Comparison of ENCODE assay signal across 8 mouse cellular contexts in the genomic region with DNA sequence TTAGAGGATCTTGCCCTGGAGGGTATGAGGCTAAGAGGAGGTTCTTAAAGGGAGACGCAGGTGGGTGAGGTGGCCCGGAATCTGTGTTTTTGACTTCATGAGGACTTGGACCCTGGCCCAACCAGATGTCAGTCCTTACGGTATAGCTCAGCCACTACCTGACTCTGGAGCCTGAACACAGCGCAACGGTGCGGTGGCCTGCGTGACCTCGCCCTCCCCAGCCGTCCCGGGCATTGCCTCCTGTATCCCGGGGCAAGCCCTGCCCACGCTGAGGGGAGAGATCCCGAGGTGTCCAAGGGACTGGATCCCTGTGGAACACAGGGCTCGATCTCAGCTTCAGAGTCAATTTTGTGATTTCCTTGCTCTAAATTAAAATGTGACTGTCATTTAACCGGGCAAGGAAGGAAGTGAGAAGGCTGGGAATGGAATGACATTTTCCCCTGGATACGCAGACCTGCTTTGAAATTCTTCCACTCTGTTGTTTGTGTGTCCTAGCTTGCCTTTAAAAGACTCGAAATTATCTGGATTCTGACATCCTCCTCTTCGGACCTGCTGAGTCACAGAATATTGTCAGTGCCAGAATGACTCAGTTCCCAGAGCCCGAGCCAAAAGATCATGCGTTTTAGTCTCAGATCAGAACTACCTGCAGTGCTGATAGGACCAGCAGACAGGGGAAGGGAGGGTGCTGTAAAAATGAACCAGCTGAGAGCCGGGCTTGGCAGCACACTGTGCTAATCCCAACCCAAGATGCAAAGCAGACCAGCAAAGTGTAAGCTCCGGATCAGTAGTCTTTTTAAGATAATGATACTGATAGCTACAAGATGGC. TPM values are rescaled to one million over a fixed set of nuclear protein-coding genes. Genes with fewer than 3 reads are reported as not detected.
DNase-seq lines count a peak whose midpoint lies in the region; ATAC-seq lines count a peak whose summit lies in the region.

No protein-coding gene starts in this region.

- H3K4me3 ChIP-seq in embryonic facial prominence, embryonic 11.5 days (ENCODE audit: low read depth, low read length), result peak overlapping the region; percentile 92
- peak overlapping the region; percentile 88 for H3K4me3 ChIP-seq in lung, embryonic 15.5 days

- no peaks in the 10 kb centered on the region for H3K36me3 ChIP-seq in embryonic facial prominence, embryonic 11.5 days (replicated peaks; ENCODE audit: control insufficient read depth, insufficient read depth, low read depth, low read length)
- 0 out of 2 replicates have a peak, but pooled peaks cover 2% of the 10 kb centered on the region for H3K36me3 ChIP-seq in lung, embryonic 15.5 days
- H3K36me3 ChIP-seq in splenic B cell, adult 2 months (ENCODE audit: control insufficient read depth, insufficient read depth, low read length, poor library complexity, severe bottlenecking), result no peaks in the 10 kb centered on the region

- H3K27ac ChIP-seq in embryonic facial prominence, embryonic 11.5 days (replicated peaks; ENCODE audit: low read depth, low read length), result no peak overlapping the region
- H3K27ac ChIP-seq in lung, embryonic 15.5 days, result peak overlapping the region; percentile 95

- ATAC-seq in embryonic facial prominence, embryonic 11.5 days (replicated peaks; ENCODE audit: insufficient number of reproducible peaks, low FRiP score, low TSS enrichment, low read depth), result no peak; the same call in 1 of the 2 replicates
- ATAC-seq in lung, embryonic 15.5 days (ENCODE audit: borderline replicate concordance, extremely low read depth, low FRiP score, low TSS enrichment), result peak; percentile 55

- no peaks in the 10 kb centered on the region for H3K4me1 ChIP-seq in embryonic facial prominence, embryonic 11.5 days (ENCODE audit: control insufficient read depth, insufficient read depth, low read length)
- peaks cover 18% of the 10 kb centered on the region for H3K4me1 ChIP-seq in lung, embryonic 15.5 days

- WGBS in embryonic facial prominence, embryonic 11.5 days, result 8% methylated on average over 22 of the region's 22 CpGs
- 4% methylated on average over 22 of the region's 22 CpGs for WGBS in lung, embryonic 15.5 days

- H3K4me2 ChIP-seq in embryonic facial prominence, embryonic 11.5 days (ENCODE audit: low read depth, low read length), result peak overlapping the region; percentile 94
- peak overlapping the region; percentile 71 for H3K4me2 ChIP-seq in lung, embryonic 15.5 days

- no peaks in the 10 kb centered on the region for H3K9me3 ChIP-seq in embryonic facial prominence, embryonic 11.5 days (replicated peaks; ENCODE audit: control insufficient read depth, low read length)
- no peaks in the 10 kb centered on the region for H3K9me3 ChIP-seq in lung, embryonic 15.5 days

- H3K27me3 ChIP-seq in embryonic facial prominence, embryonic 11.5 days (ENCODE audit: control insufficient read depth, insufficient read depth, low read length), result no peaks in the 10 kb centered on the region
- H3K27me3 ChIP-seq in lung, embryonic 15.5 days, result no peaks in the 10 kb centered on the region
- no peaks in the 10 kb centered on the region for H3K27me3 ChIP-seq in splenic B cell, adult 2 months (ENCODE audit: control insufficient read depth, insufficient read depth, low read length, poor library complexity, severe bottlenecking)

- peak; percentile 31 for DNase-seq in kidney, adult 11 months
- no peak for DNase-seq in kidney, postnatal 4 days
- DNase-seq in R1 (ENCODE audit: low read depth, low spot score), result peak; percentile 38
- DNase-seq in embryonic facial prominence, embryonic 11.5 days (ENCODE audit: low spot score), result no peak
- DNase-seq in heart, adult 9 months (ENCODE audit: low spot score in 2 of 2), result peak; percentile 68 to 77
- DNase-seq in kidney, adult 9 months, result peak; percentile 53
- peak; percentile 63 for DNase-seq in splenic B cell, adult 2 months (ENCODE audit: low read depth, low spot score)

- peak overlapping the region; percentile 55 for H3K9ac ChIP-seq in embryonic facial prominence, embryonic 11.5 days (replicated peaks; ENCODE audit: low read length)
- H3K9ac ChIP-seq in lung, embryonic 15.5 days, result peak overlapping the region; percentile 90

RNA-seq across cellular contexts. Expression of gene Lamc1, which starts 0.9 kb away (rescaled TPM):
- 34.8 and 36.0 TPM in 2 replicates for polyA plus RNA-seq in embryonic facial prominence, embryonic 11.5 days (2014; fragmentation: Nextera tagmentation; extraction: Ambion mirVana)
- polyA plus RNA-seq in lung, embryonic 15.5 days (2015; fragmentation: Nextera tagmentation; extraction: Ambion mirVana), result 120 and 122 TPM in 2 replicates

Comparison
In these comparisons a context has a peak if more than half of its experiments do, and no peak if none do; other contexts are left out.
1. DNase-seq: peak in kidney, adult 11 months (single experiment), R1 (single experiment), heart, adult 9 months (2 of 2), kidney, adult 9 months (single experiment) and splenic B cell, adult 2 months (single experiment); none in kidney, postnatal 4 days (0 of 2) and embryonic facial prominence, embryonic 11.5 days (single experiment).